Mouse (Mus musculus) liver, postnatal 0 days (tissue): Measurements from ENCODE around the gene Ndufaf3. TPM values are rescaled to one million over a fixed set of nuclear protein-coding genes. Genes with fewer than 3 reads are reported as not detected.
A peak's percentile ranks its signal among the peaks of the same experiment; 100 is the strongest.

Experiments
- ATAC-seq: fragments of 200-750 bp; cut with Nextera tagmentation; 2 replicates; pipeline ENCODE4 v1.8.0; 2017; ENCODE audit warnings: mild to moderate bottlenecking, moderate library complexity
- DNase-seq: peaks from one replicate; pipeline ENCODE4 v3.0.0-alpha.2; 2016
- H3K27ac ChIP-seq: fragments of 300-500 bp; sonication (generic); 2 replicates; pipeline ENCODE4 v1.5.1; 2014; ENCODE audit warnings: antibody characterized with exemption, moderate library complexity, mild to moderate bottlenecking, low read depth
- H3K27me3 ChIP-seq: fragments of 300-500 bp; sonication (generic); 2 replicates; pipeline ENCODE4 v1.6.1; 2014; ENCODE audit warnings: low read length, control low read depth, mixed read lengths; ENCODE audit not compliant: insufficient read depth
- H3K36me3 ChIP-seq: fragments of 300-500 bp; sonication (generic); replicated peaks from 2 replicates; pipeline ENCODE4 v1.6.1; 2014; ENCODE audit warnings: mild to moderate bottlenecking, control low read depth, low read length, moderate library complexity, mixed read lengths; ENCODE audit not compliant: insufficient read depth
- H3K4me1 ChIP-seq: fragments of 300-500 bp; sonication (generic); 2 replicates; pipeline ENCODE4 v1.6.1; 2014; ENCODE audit warnings: antibody characterized with exemption, mild to moderate bottlenecking, control low read depth; ENCODE audit not compliant: insufficient read depth
- H3K4me2 ChIP-seq: fragments of 300-500 bp; sonication (generic); 2 replicates; pipeline ENCODE4 v1.6.1; 2014; ENCODE audit warnings: low read depth, mild to moderate bottlenecking, low read length, moderate library complexity, mixed read lengths
- H3K4me3 ChIP-seq: fragments of 300-500 bp; sonication (generic); 2 replicates; pipeline ENCODE4 v1.5.1; 2014; ENCODE audit warnings: low read depth, low read length
- H3K9ac ChIP-seq: fragments of 300-500 bp; sonication (generic); replicated peaks from 2 replicates; pipeline ENCODE4 v1.6.1; 2014; ENCODE audit warnings: mild to moderate bottlenecking, moderate library complexity
- H3K9me3 ChIP-seq: fragments of 300-500 bp; sonication (generic); 2 replicates; pipeline ENCODE4 v1.6.1; 2016; ENCODE audit warnings: mild to moderate bottlenecking, control low read depth, low read length, mixed read lengths
- CTCF ChIP-seq: sonication (generic); IDR thresholded peaks from 2 replicates; pipeline ENCODE4 v1.5.1; 2016; ENCODE audit warnings: antibody characterized with exemption, low read depth
- EP300 ChIP-seq: IDR thresholded peaks from 2 replicates; pipeline ENCODE4 v1.6.1; 2016; ENCODE audit warnings: antibody characterized with exemption, low read depth, mild to moderate bottlenecking
- WGBS: fragments of 180-500 bp; shearing (Covaris S2); extraction: QIAGEN DNeasy Blood & Tissue Kit; methylation state at CpG from one replicate; pipeline ENCODE4 v1.1.7; 2014; ENCODE audit not compliant: insufficient replicate concordance; 5-methylcytosine and 5-hydroxymethylcytosine counted together
- polyA plus RNA-seq: library from polyadenylated mRNA; unstranded; fragments of >200 nt; fragmentation: Nextera tagmentation; extraction: Ambion mirVana; gene quantifications from 2 replicates; pipeline ENCODE4 v1.2.1, GENCODE M21; 2015

Ndufaf3 gene
- polyA plus RNA-seq, 1 experiment from 2014 or later, result 26.5 TPM

- peak overlapping the region; percentile 2; the same call in 1 of the 2 replicates for H3K27ac ChIP-seq
- ATAC-seq, result no peak
- H3K9me3 ChIP-seq, result no peaks in the 10 kb centered on the region
- peaks cover 67% of the 10 kb centered on the region for H3K36me3 ChIP-seq
- no peaks in the 10 kb centered on the region for H3K27me3 ChIP-seq
- no peak overlapping the region for H3K4me2 ChIP-seq
- TF ChIP-seq CTCF, result no peak
- TF ChIP-seq EP300, result no peak
- no peak for DNase-seq
- WGBS, result 81% methylated on average over 4 of the region's 4 CpGs
- no peak overlapping the region for H3K4me3 ChIP-seq
- no peak overlapping the region for H3K9ac ChIP-seq
- peaks cover 13% of the 10 kb centered on the region for H3K4me1 ChIP-seq
Observed at GRCm38 (mm10) chr9:108559169-108559568, 8.1 kb downstream of the Ndufaf3 start.

GRCm38 (mm10) chr9:108546875-108547274, 20.4 kb downstream of the Ndufaf3 start:
- TF ChIP-seq EP300, result no peak
- no peak for TF ChIP-seq CTCF
- WGBS, result 76% methylated on average over 1 of the region's 1 CpGs
- peaks cover 78% of the 10 kb centered on the region for H3K36me3 ChIP-seq

GRCm38 (mm10) chr9:108545986-108546385, 21.2 kb downstream of the Ndufaf3 start:
- no peak overlapping the region for H3K4me3 ChIP-seq
- ATAC-seq (no peak), DNase-seq (no peak)
- no peaks in the 10 kb centered on the region for H3K4me1 ChIP-seq
- TF ChIP-seq EP300, result no peak
- no peak for TF ChIP-seq CTCF
- no peak overlapping the region for H3K4me2 ChIP-seq
- H3K9me3 ChIP-seq, result no peaks in the 10 kb centered on the region
- WGBS, result 84% methylated on average over 3 of the region's 3 CpGs
- H3K9ac ChIP-seq, result no peak overlapping the region
- peaks cover 83% of the 10 kb centered on the region for H3K36me3 ChIP-seq
- H3K27me3 ChIP-seq, result no peaks in the 10 kb centered on the region
- no peak overlapping the region for H3K27ac ChIP-seq

More at GRCm38 (mm10) chr9:108546875-108547274, 20.4 kb downstream of the Ndufaf3 start:
- H3K4me2 ChIP-seq, result no peak overlapping the region
- no peak for ATAC-seq
- no peaks in the 10 kb centered on the region for H3K27me3 ChIP-seq
- H3K9me3 ChIP-seq, result no peaks in the 10 kb centered on the region
- no peak overlapping the region for H3K4me3 ChIP-seq
- H3K4me1 ChIP-seq, result 0 out of 2 replicates have a peak, but pooled peaks cover 3% of the 10 kb centered on the region
- no peak overlapping the region for H3K27ac ChIP-seq
- no peak for DNase-seq
- H3K9ac ChIP-seq, result no peak overlapping the region

- Histone ChIP-seq H3K27ac (no peak overlapping the region), H3K36me3 (peaks cover 76% of the 10 kb centered on the region), H3K4me1 (no peaks in the 10 kb centered on the region), H3K9me3 (no peaks in the 10 kb centered on the region), H3K9ac (no peak overlapping the region), H3K4me2 (no peak overlapping the region), H3K4me3 (no peak overlapping the region), H3K27me3 (no peaks in the 10 kb centered on the region)
- TF ChIP-seq CTCF (no peak), EP300 (no peak)
- ATAC-seq (no peak), DNase-seq (no peak)
Observed at GRCm38 (mm10) chr9:108540846-108541245, 26.4 kb downstream of the Ndufaf3 start.

- H3K36me3 ChIP-seq, result peaks cover 72% of the 10 kb centered on the region
- no peak for ATAC-seq
- whole genome bisulfite sequencing, result 87% methylated on average over 1 of the region's 1 CpGs
Observed at GRCm38 (mm10) chr9:108531496-108531895, 35.7 kb downstream of the Ndufaf3 start.

GRCm38 (mm10) chr9:108530954-108531353, 36.3 kb downstream of the Ndufaf3 start:
- H3K27me3 ChIP-seq, result no peaks in the 10 kb centered on the region
- no peak for TF ChIP-seq CTCF
- TF ChIP-seq EP300, result no peak
- DNase-seq (no peak), ATAC-seq (no peak)
- H3K4me1 ChIP-seq, result no peaks in the 10 kb centered on the region
- H3K9me3 ChIP-seq, result no peaks in the 10 kb centered on the region
- WGBS, result 76% methylated on average over 1 of the region's 1 CpGs
- H3K4me3 ChIP-seq, result no peak overlapping the region
- no peak overlapping the region for H3K4me2 ChIP-seq
- peaks cover 69% of the 10 kb centered on the region for H3K36me3 ChIP-seq
- H3K9ac ChIP-seq, result no peak overlapping the region
- H3K27ac ChIP-seq, result no peak overlapping the region

More at GRCm38 (mm10) chr9:108531496-108531895, 35.7 kb downstream of the Ndufaf3 start:
- Histone ChIP-seq H3K27ac (no peak overlapping the region), H3K4me1 (no peaks in the 10 kb centered on the region), H3K9me3 (no peaks in the 10 kb centered on the region), H3K27me3 (no peaks in the 10 kb centered on the region), H3K9ac (no peak overlapping the region), H3K4me3 (no peak overlapping the region), H3K4me2 (no peak overlapping the region)
- TF ChIP-seq EP300 (no peak), CTCF (no peak)
- DNase-seq, result no peak

- Histone ChIP-seq H3K9ac (no peak overlapping the region), H3K36me3 (peaks cover 35% of the 10 kb centered on the region), H3K4me3 (no peak overlapping the region), H3K27me3 (no peaks in the 10 kb centered on the region), H3K27ac (no peak overlapping the region), H3K9me3 (no peaks in the 10 kb centered on the region), H3K4me1 (0 out of 2 replicates have a peak, but pooled peaks cover 4% of the 10 kb centered on the region), H3K4me2 (no peak overlapping the region)
- DNase-seq, result no peak
- TF ChIP-seq EP300 (no peak), CTCF (0 out of 2 replicates have a peak, but pooled peaks have one; percentile 3)
- ATAC-seq, result no peak
- WGBS, result 77% methylated on average over 3 of the region's 3 CpGs
Observed at GRCm38 (mm10) chr9:108525400-108525799, 41.8 kb downstream of the Ndufaf3 start.
